Mouse (Mus musculus) heart, adult 2 months (tissue): ENCODE measurements at regions not wholly inside any gene's neighbourhood (a gene's known extent, or its start where the extent isn't known, plus 50 kb on each side); places are given as distances from the start of the nearest gene placed in this dataset.

Experiments
- DNase-seq, 2 experiments: peaks; one replicate each; pipeline ENCODE4 v3.0.0; 2021
- H3K27ac ChIP-seq: fragments of 200-600 bp; 2 replicates; pipeline ENCODE4 v1.8.1; 2022
- H3K27me3 ChIP-seq: fragments of 200-500 bp; 2 replicates; pipeline ENCODE4 v1.6.1; 2012; ENCODE audit warnings: mild to moderate bottlenecking, low read length, inconsistent platforms, mixed read lengths; ENCODE audit not compliant: control insufficient read depth, insufficient read depth
- H3K36me3 ChIP-seq: fragments of 200-500 bp; 2 replicates; pipeline ENCODE4 v1.6.1; 2012; ENCODE audit warnings: low read length, inconsistent platforms; ENCODE audit not compliant: control insufficient read depth, insufficient read depth
- H3K4me1 ChIP-seq: fragments of 200-500 bp; 2 replicates; pipeline ENCODE4 v1.6.1; 2011; ENCODE audit warnings: low read length; ENCODE audit not compliant: control insufficient read depth, insufficient read depth
- H3K4me3 ChIP-seq: fragments of 200-600 bp; 2 replicates; pipeline ENCODE4 v1.8.1; 2022
- H3K79me2 ChIP-seq: fragments of 200-500 bp; replicated peaks from 2 replicates; pipeline ENCODE4 v1.6.1; 2012; ENCODE audit warnings: mild to moderate bottlenecking, inconsistent platforms, low read length, moderate library complexity, mixed read lengths; ENCODE audit not compliant: control insufficient read depth, insufficient read depth
- H3K9ac ChIP-seq: fragments of 200-500 bp; 2 replicates; pipeline ENCODE4 v1.6.1; 2012; ENCODE audit warnings: low read depth, mild to moderate bottlenecking, control low read depth, inconsistent platforms, low read length, mixed read lengths
- CTCF ChIP-seq: fragments of 200-600 bp; IDR thresholded peaks from 2 replicates; pipeline ENCODE4 v1.8.1; 2022; ENCODE audit warnings: antibody characterized with exemption, mild to moderate bottlenecking, moderate library complexity
- EP300 ChIP-seq: fragments of 200-500 bp; IDR thresholded peaks from 2 replicates; pipeline ENCODE4 v1.6.1; 2011; ENCODE audit warnings: low read depth, low read length, control low read depth; ENCODE audit not compliant: insufficient read depth
- POLR2A ChIP-seq: fragments of 200-500 bp; IDR thresholded peaks from 2 replicates; pipeline ENCODE4 v1.6.1; 2011; ENCODE audit warnings: mild to moderate bottlenecking, low read depth, low read length, control low read depth; ENCODE audit not compliant: insufficient read depth
- WGBS: fragments of 180-500 bp; shearing (Covaris S2); methylation state at CpG from one replicate; pipeline ENCODE4 v1.1.7; 2018; 5-methylcytosine and 5-hydroxymethylcytosine counted together
- intact Hi-C: fragments of 180-260 bp; cut with DNase I; formaldehyde crosslinking; loops from one replicate; pipeline ENCODE4 v1.15.1; 2025

DNA sequence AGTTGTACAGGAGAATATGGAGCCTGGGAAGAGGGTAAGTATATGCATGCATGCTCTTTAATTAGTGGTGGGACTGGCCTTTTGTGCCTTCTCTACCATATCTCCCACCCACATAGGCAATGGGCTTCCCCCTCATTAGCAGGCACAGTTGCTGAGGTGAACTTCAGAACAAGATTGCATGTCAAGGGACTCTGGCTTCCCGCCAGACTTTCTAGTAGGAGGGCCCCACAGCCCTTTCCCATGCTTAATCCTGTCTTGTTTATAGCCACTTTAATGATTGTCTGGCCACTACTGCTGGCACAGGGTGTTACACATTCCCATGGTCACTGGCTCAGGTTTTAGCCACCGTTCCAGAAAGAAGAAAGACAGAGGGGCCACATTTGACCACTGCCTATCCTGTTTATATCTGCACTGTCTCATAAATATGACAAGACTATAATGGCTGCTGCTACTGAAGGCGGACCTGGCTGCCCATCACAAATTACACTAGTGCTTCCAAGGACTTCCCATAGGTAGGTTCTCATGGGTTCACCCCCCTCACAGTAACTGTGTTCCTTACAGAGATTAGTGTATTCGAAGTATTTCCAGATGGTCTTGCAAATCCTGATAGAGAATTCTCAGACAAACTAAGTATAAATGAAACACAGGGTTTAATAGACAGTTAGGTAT is 362.6 kb downstream of the Fat4 start:
- intact Hi-C loops, result no loop called here
- no peaks in the 10 kb centered on the region for H3K27me3 ChIP-seq
- H3K79me2 ChIP-seq, result no peaks in the 10 kb centered on the region
- no peaks in the 10 kb centered on the region; the same call in 1 of the 2 replicates for H3K4me1 ChIP-seq
- WGBS, result 38% methylated on average over 4 of the region's 4 CpGs
- no peak overlapping the region for H3K9ac ChIP-seq
- H3K36me3 ChIP-seq, result no peaks in the 10 kb centered on the region
- no peak for DNase-seq
- H3K27ac ChIP-seq, result no peak overlapping the region
- no peak for TF ChIP-seq EP300
- TF ChIP-seq CTCF, result no peak
- TF ChIP-seq POLR2A, result no peak
- no peak overlapping the region for H3K4me3 ChIP-seq

DNA sequence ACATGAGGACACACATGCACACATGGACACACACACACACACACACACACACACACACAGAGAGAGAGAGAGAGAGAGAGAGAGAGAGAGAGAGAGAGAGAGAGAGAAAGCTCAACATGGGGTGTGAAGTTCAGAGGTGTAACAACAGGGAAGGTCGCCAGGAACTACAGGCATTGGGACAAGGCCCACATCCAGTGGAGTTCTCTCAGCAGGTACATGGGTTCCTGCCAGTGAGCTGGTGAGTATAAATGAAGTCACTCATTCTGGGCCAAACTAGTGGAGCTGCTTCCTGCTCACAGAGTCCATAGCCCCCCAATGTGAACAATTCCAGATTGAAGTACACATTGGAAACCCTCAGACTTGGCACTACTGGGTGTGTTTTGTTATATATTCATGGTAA is 366.3 kb downstream of the Fat4 start:
- intact Hi-C loops, result no loop called here
- no peak for TF ChIP-seq EP300
- no peak for TF ChIP-seq CTCF
- TF ChIP-seq POLR2A, result no peak
- H3K9ac ChIP-seq, result no peak overlapping the region
- H3K27me3 ChIP-seq, result no peaks in the 10 kb centered on the region
- no peaks in the 10 kb centered on the region for H3K36me3 ChIP-seq
- no peaks in the 10 kb centered on the region; the same call in 1 of the 2 replicates for H3K4me1 ChIP-seq
- H3K27ac ChIP-seq, result no peak overlapping the region
- no peak overlapping the region for H3K4me3 ChIP-seq
- no peak for DNase-seq
- 85% methylated on average over 1 of the region's 1 CpGs for WGBS
- H3K79me2 ChIP-seq, result no peaks in the 10 kb centered on the region

DNA sequence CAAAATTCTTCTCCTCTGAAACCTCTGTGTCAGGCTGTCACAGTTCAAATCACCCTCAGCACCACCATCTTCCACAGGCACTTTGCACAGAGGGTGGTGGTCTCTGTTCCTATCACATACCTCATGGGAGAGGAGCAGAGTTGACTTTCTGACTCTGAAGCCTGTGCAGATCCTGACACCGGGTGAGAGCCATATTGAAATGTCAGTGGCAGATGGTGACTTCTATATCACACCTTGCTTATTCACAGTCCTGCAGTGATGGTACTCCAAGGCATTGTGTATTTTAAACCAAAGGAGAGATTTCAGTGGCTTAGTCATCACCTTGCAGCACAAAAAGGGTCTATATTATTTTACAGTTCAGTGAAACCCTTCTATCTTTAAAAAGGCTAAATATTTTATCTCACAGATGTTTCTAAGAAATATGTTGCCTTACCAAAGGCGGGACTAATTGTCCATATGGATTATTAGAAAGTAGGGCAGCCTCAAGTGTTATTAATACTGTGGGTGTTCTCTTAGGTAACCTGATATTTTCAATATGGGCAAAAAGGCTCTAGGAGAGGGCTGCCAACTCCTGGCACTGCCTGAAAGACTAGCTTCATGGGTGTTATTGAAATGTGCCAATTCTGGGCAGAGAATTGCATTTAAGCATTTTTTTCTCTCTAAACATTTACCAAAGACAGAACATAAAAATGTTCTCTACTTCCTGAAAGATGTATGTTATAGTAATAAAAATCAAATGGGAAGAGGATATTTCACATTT is 378.1 kb downstream of the Fat4 start:
- WGBS, result 85% methylated on average over 2 of the region's 2 CpGs
- intact Hi-C loops, result no loop called here

GRCm38 (mm10) chr3:39265606-39266005 is 378.9 kb downstream of the Fat4 start:
- Histone ChIP-seq H3K9ac (no peak overlapping the region), H3K27me3 (no peaks in the 10 kb centered on the region), H3K4me1 (no peaks in the 10 kb centered on the region), H3K79me2 (no peaks in the 10 kb centered on the region), H3K4me3 (no peak overlapping the region), H3K27ac (no peak overlapping the region), H3K36me3 (no peaks in the 10 kb centered on the region)
- DNase-seq, result no peak
- TF ChIP-seq POLR2A, result no peak
- TF ChIP-seq EP300, result no peak
- no peak for TF ChIP-seq CTCF
- 89% methylated on average over 1 of the region's 1 CpGs for WGBS
- intact Hi-C loops, result no loop called here

More for the DNA sequence above, 378.1 kb downstream of the Fat4 start:
- TF ChIP-seq CTCF (no peak), POLR2A (no peak), EP300 (no peak)
- Histone ChIP-seq H3K27ac (no peak overlapping the region), H3K4me1 (no peaks in the 10 kb centered on the region), H3K4me3 (no peak overlapping the region), H3K27me3 (no peaks in the 10 kb centered on the region), H3K79me2 (no peaks in the 10 kb centered on the region), H3K36me3 (no peaks in the 10 kb centered on the region), H3K9ac (no peak overlapping the region)
- no peak for DNase-seq

- Histone ChIP-seq H3K9ac (no peak overlapping the region), H3K27ac (no peak overlapping the region), H3K27me3 (no peaks in the 10 kb centered on the region), H3K4me1 (no peaks in the 10 kb centered on the region), H3K36me3 (no peaks in the 10 kb centered on the region), H3K4me3 (no peak overlapping the region), H3K79me2 (no peaks in the 10 kb centered on the region)
- DNase-seq, result no peak
- intact Hi-C loops, result no loop called here
- TF ChIP-seq EP300 (no peak), POLR2A (no peak), CTCF (no peak)
- WGBS, result 80% methylated on average over 3 of the region's 3 CpGs
Observed at GRCm38 (mm10) chr3:39269388-39269787, 382.6 kb downstream of the Fat4 start.

GRCm38 (mm10) chr3:39272616-39273015 is 385.9 kb downstream of the Fat4 start:
- no peak for DNase-seq
- intact Hi-C loops, result no loop called here
- Histone ChIP-seq H3K36me3 (no peaks in the 10 kb centered on the region), H3K4me1 (no peaks in the 10 kb centered on the region), H3K27ac (no peak overlapping the region), H3K4me3 (no peak overlapping the region), H3K27me3 (no peaks in the 10 kb centered on the region), H3K9ac (no peak overlapping the region), H3K79me2 (no peaks in the 10 kb centered on the region)
- TF ChIP-seq CTCF, result no peak
- WGBS, result 85% methylated on average over 1 of the region's 1 CpGs
